Mouse (Mus musculus) megakaryocyte, adult 5-6 weeks (primary cell): ENCODE results near the gene Nr1i3. TPM values are rescaled to one million over a fixed set of nuclear protein-coding genes. Genes with fewer than 3 reads are reported as not detected.

Experiments
- ATAC-seq: 2 replicates; pipeline ENCODE4 v1.8.0; 2016; ENCODE audit warnings: mild to moderate bottlenecking, inconsistent platforms; ENCODE audit not compliant: poor library complexity, severe bottlenecking
- total RNA-seq, 2 experiments: library from RNA; stranded (forward) in 1 of 2; stranded (reverse) in 1 of 2; fragments of 153-499, 151-499 nt in 1 of 2; fragments of 221-1000, 200-1000 nt in 1 of 2; gene quantifications; 2 replicates each; pipeline versions ENCODE4 v1.2.3 to v1.2.4; 2015 to 2017

Gene Nr1i3
- total RNA-seq, 2 experiments from 2014 or later: 0.04 TPM; not detected in 1

GRCm38 (mm10) chr1:171249913-171250600 lies 36.3 kb downstream of the Nr1i3 start, which contains the start of gene Adamts4:
Gene Adamts4 (plus strand): TSS chr1:171250421.
- ATAC-seq: no peak

- no peak for ATAC-seq
These were observed 37.2 kb downstream of the Nr1i3 start, which contains the start of gene Ndufs2 for GRCm38 (mm10) chr1:171250680-171251593. Gene Ndufs2 (minus strand): TSS chr1:171251388.

GRCm38 (mm10) chr1:171251594-171252324 lies 38.0 kb downstream of the Nr1i3 start:
- no peak for ATAC-seq

GRCm38 (mm10) chr1:171252415-171252814 lies 38.6 kb downstream of the Nr1i3 start:
- no peak for ATAC-seq

GRCm38 (mm10) chr1:171256095-171256818 lies 42.5 kb downstream of the Nr1i3 start:
- no peak for ATAC-seq

GRCm38 (mm10) chr1:171256937-171257548 lies 43.3 kb downstream of the Nr1i3 start:
- peak; percentile 74 for ATAC-seq

- no peak for ATAC-seq
These were observed 44.0 kb downstream of the Nr1i3 start for GRCm38 (mm10) chr1:171257781-171258180.

- no peak for ATAC-seq
These were observed 45.2 kb downstream of the Nr1i3 start for GRCm38 (mm10) chr1:171258921-171259320.

GRCm38 (mm10) chr1:171260316-171260715 lies 46.5 kb downstream of the Nr1i3 start:
- ATAC-seq: 0 out of 2 replicates have a peak, but pooled peaks have one; percentile 16

- ATAC-seq: 0 out of 2 replicates have a peak, but pooled peaks have one; percentile 15
These were observed 48.9 kb downstream of the Nr1i3 start for GRCm38 (mm10) chr1:171262594-171263130.

GRCm38 (mm10) chr1:171263185-171263611 lies 49.4 kb downstream of the Nr1i3 start:
- no peak for ATAC-seq

GRCm38 (mm10) chr1:171263666-171264461 lies 50.1 kb downstream of the Nr1i3 start:
- peak; percentile 54; the same call in 1 of the 2 replicates for ATAC-seq

- ATAC-seq: no peak
These were observed 52.4 kb downstream of the Nr1i3 start for GRCm38 (mm10) chr1:171265971-171266744.

- ATAC-seq: no peak
These were observed 54.6 kb downstream of the Nr1i3 start for GRCm38 (mm10) chr1:171268341-171268740.

- peak; percentile 87 for ATAC-seq
These were observed 56.2 kb downstream of the Nr1i3 start, which contains the start of gene B4galt3 for GRCm38 (mm10) chr1:171269848-171270572. Gene B4galt3 (plus strand): TSS chr1:171270328.
